Mouse (Mus musculus): ENCODE measurements at regions not wholly inside any gene's neighbourhood (a gene's known extent, or its start where the extent isn't known, plus 50 kb on each side); places are given as distances from the start of the nearest gene placed in this dataset.
"Not testable (repeated sequence)": the region's sequence is repeated elsewhere in the genome, so short reads cannot be mapped to it uniquely, and the experiment has no call there.

GRCm38 (mm10) chr4:105703408-105703807 is 86.3 kb upstream of the Gm12728 start:
- no peak for ATAC-seq (replicated peaks; ENCODE audit: low FRiP score, poor library complexity, severe bottlenecking)

- no peak for ATAC-seq (replicated peaks; ENCODE audit: low FRiP score, poor library complexity, severe bottlenecking)
These were observed 85.4 kb upstream of the Gm12728 start for GRCm38 (mm10) chr4:105704271-105704670.

- ATAC-seq (replicated peaks; ENCODE audit: low FRiP score, poor library complexity, severe bottlenecking), result no peak
These were observed 83.7 kb upstream of the Gm12728 start for GRCm38 (mm10) chr4:105705996-105706395.

GRCm38 (mm10) chr4:105708080-105708796 is 81.4 kb upstream of the Gm12728 start:
- ATAC-seq (replicated peaks; ENCODE audit: low FRiP score, poor library complexity, severe bottlenecking), result no peak

GRCm38 (mm10) chr4:105713956-105714355 is 75.7 kb upstream of the Gm12728 start:
- no peak for ATAC-seq (replicated peaks; ENCODE audit: low FRiP score, poor library complexity, severe bottlenecking)

- ATAC-seq (replicated peaks; ENCODE audit: low FRiP score, poor library complexity, severe bottlenecking), result no peak
These were observed 71.6 kb upstream of the Gm12728 start for GRCm38 (mm10) chr4:105718080-105718479.

GRCm38 (mm10) chr4:105728696-105729095 is 61.0 kb upstream of the Gm12728 start:
- no peak for ATAC-seq (replicated peaks; ENCODE audit: low FRiP score, poor library complexity, severe bottlenecking)

- ATAC-seq (replicated peaks; ENCODE audit: low FRiP score, poor library complexity, severe bottlenecking), result no peak
These were observed 58.8 kb upstream of the Gm12728 start for GRCm38 (mm10) chr4:105730900-105731299.

- ATAC-seq (replicated peaks; ENCODE audit: low FRiP score, poor library complexity, severe bottlenecking), result not testable (repeated sequence)
These were observed 54.6 kb upstream of the Gm12728 start for GRCm38 (mm10) chr4:105735116-105735515.
